Mouse (Mus musculus): ENCODE measurements around the gene Gm9045. TPM values are rescaled to one million over a fixed set of nuclear protein-coding genes. Genes with fewer than 3 reads are reported as not detected.
"Not testable (repeated sequence)": the region's sequence is repeated elsewhere in the genome, so short reads cannot be mapped to it uniquely, and the experiment has no call there.

The Gm9045 gene
- polyA plus RNA-seq (2012; ENCODE audit: insufficient read depth, insufficient read length, missing spikeins): 0.49 TPM in 1 of 2 replicates, not detected in the other

GRCm38 (mm10) chr10:118337731-118338130 lies at the start of gene Gm9045:
TSS of gene Gm9045 (minus strand) at chr10:118337831.
- H3K27ac ChIP-seq (ENCODE audit: insufficient read depth, low read depth, low read length); H3K4me1 ChIP-seq (ENCODE audit: control insufficient read depth, insufficient read depth, low read length); H3K4me3 ChIP-seq (ENCODE audit: insufficient read depth, low read length): not testable (repeated sequence)

- Histone ChIP-seq H3K4me1 (ENCODE audit: control insufficient read depth, insufficient read depth, low read length) (no peaks in the 10 kb centered on the region), H3K4me3 (ENCODE audit: insufficient read depth, low read length) (no peak overlapping the region)
- TF ChIP-seq CTCF (IDR thresholded peaks at IDR 0.05; ENCODE audit: low read depth, low read length) (peak; percentile 88), POLR2A (IDR thresholded peaks at IDR 0.05; ENCODE audit: borderline replicate concordance, low read depth, low read length) (no peak)
These were observed 32.8 kb upstream of the Gm9045 start for GRCm38 (mm10) chr10:118370443-118370842.

DNA sequence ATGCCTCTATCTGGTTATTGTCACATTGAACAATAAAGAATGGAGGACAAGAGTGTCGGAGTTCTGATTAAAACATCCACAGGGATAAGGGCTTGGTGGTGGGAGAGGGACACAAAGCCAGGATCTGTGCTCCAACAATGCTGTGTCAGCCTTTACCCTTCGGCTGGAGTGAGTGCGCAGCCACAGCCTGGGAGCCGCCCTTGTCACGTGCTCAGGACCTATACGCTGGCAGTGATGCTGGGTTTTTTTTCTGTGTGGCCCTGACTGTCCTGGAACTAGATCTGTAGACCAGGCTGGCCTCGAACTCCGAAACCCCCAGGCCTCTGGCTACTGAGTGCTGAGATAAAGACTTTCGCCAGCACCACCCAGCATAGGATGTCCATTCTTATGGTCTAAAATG lies 31.9 kb upstream of the Gm9045 start:
- TF ChIP-seq POLR2A (IDR thresholded peaks at IDR 0.05; ENCODE audit: borderline replicate concordance, low read depth, low read length) (no peak), CTCF (IDR thresholded peaks at IDR 0.05; ENCODE audit: low read depth, low read length) (no peak)
- Histone ChIP-seq H3K4me3 (ENCODE audit: insufficient read depth, low read length) (no peak overlapping the region), H3K27ac (ENCODE audit: insufficient read depth, low read depth, low read length) (no peak overlapping the region), H3K4me1 (ENCODE audit: control insufficient read depth, insufficient read depth, low read length) (no peaks in the 10 kb centered on the region)

More at GRCm38 (mm10) chr10:118370443-118370842, 32.8 kb upstream of the Gm9045 start:
- H3K27ac ChIP-seq (ENCODE audit: insufficient read depth, low read depth, low read length): no peak overlapping the region

DNA sequence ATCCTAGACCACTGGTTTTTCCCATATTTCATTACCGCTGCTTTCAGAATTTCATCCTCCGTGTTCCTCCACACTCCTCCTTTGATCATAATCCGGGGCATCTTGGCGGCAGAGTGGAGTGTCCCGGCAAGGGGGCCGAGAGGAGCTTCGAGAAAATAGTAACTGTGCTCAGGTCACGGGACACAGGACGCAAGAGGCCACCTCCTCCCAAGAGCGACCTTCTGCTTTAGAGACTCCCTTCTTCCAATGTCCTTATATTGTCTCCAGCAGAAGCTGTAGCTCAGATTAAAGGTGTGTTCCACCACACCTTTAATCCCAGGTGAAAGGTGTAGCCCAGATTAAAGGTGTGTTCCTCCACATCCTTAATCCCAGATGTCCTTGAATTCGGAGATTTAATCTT lies 16.4 kb upstream of the Gm9045 start, which contains the start of gene Gm9049:
Gene Gm9049, minus strand, starts transcription at position 101 of the 400 bp plus-strand sequence.
- not testable (repeated sequence) for H3K27ac ChIP-seq (ENCODE audit: insufficient read depth, low read depth, low read length); H3K4me1 ChIP-seq (ENCODE audit: control insufficient read depth, insufficient read depth, low read length); H3K4me3 ChIP-seq (ENCODE audit: insufficient read depth, low read length)

- H3K27ac ChIP-seq (ENCODE audit: insufficient read depth, low read depth, low read length); H3K4me3 ChIP-seq (ENCODE audit: insufficient read depth, low read length); H3K4me1 ChIP-seq (ENCODE audit: control insufficient read depth, insufficient read depth, low read length): not testable (repeated sequence)
These were observed 10.9 kb upstream of the Gm9045 start, which contains the start of gene Gm9048 for GRCm38 (mm10) chr10:118348579-118348978. TSS of gene Gm9048 (minus strand) at chr10:118348679.

DNA sequence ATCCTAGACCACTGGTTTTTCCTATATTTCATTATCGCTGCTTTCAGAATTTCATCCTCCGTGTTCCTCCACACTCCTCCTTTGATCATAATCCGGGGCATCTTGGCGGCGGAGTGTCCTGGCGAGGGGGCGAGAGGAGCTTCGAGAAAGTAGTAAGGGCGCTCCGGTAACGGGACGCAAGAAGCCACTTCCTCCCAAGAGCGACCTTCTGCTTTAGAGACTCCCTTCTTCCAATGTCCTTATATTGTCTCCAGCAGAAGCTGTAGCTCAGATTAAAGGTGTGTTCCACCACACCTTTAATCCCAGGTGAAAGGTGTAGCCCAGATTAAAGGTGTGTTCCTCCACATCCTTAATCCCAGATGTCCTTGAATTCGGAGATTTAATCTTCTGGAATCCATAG lies 5.5 kb upstream of the Gm9045 start, which contains the start of gene Gm9046:
Gene Gm9046, minus strand, starts transcription at position 101 of the 400 bp plus-strand sequence.
- not testable (repeated sequence) for H3K4me3 ChIP-seq (ENCODE audit: insufficient read depth, low read length); H3K4me1 ChIP-seq (ENCODE audit: control insufficient read depth, insufficient read depth, low read length); H3K27ac ChIP-seq (ENCODE audit: insufficient read depth, low read depth, low read length)

- H3K4me1 ChIP-seq (ENCODE audit: control insufficient read depth, insufficient read depth, low read length); H3K27ac ChIP-seq (ENCODE audit: insufficient read depth, low read depth, low read length); H3K4me3 ChIP-seq (ENCODE audit: insufficient read depth, low read length): not testable (repeated sequence)
These were observed 5.3 kb downstream of the Gm9045 start, which contains the start of gene Gm9044 for GRCm38 (mm10) chr10:118332308-118332707. TSS of gene Gm9044 (minus strand) at chr10:118332408.

DNA sequence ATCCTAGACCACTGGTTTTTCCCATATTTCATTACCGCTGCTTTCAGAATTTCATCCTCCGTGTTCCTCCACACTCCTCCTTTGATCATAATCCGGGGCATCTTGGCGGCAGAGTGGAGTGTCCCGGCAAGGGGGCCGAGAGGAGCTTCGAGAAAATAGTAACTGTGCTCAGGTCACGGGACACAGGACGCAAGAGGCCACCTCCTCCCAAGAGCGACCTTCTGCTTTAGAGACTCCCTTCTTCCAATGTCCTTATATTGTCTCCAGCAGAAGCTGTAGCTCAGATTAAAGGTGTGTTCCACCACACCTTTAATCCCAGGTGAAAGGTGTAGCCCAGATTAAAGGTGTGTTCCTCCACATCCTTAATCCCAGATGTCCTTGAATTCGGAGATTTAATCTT lies 10.8 kb downstream of the Gm9045 start, which contains the start of gene Gm9040:
Gene Gm9040, minus strand, starts transcription at position 101 of the 400 bp plus-strand sequence.
- H3K4me1 ChIP-seq (ENCODE audit: control insufficient read depth, insufficient read depth, low read length); H3K4me3 ChIP-seq (ENCODE audit: insufficient read depth, low read length); H3K27ac ChIP-seq (ENCODE audit: insufficient read depth, low read depth, low read length): not testable (repeated sequence)

DNA sequence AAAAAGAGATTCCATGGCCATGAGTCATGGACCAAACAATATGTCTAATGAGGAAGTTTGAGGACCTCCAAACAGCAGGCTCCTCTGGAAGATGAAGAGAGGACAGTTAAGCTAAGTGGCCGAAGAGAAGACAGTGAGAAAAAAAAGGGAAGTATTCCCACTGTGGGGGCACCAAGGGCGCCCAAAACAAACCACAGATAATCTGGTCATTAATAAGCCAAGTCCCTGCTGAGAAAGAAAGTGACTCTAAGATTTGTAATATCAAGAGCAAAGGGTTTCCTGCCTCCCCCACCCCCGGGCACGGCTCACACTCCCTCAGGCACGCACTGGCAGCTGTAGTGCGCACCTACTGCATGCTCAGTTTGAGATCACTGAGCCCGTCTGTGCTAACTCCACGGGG lies 18.6 kb downstream of the Gm9045 start:
- Histone ChIP-seq H3K4me1 (ENCODE audit: control insufficient read depth, insufficient read depth, low read length) (peaks cover 8% of the 10 kb centered on the region), H3K27ac (ENCODE audit: insufficient read depth, low read depth, low read length) (no peak overlapping the region), H3K4me3 (ENCODE audit: insufficient read depth, low read length) (no peak overlapping the region)
- no peak for TF ChIP-seq POLR2A (IDR thresholded peaks at IDR 0.05; ENCODE audit: borderline replicate concordance, low read depth, low read length)
- no peak for TF ChIP-seq CTCF (IDR thresholded peaks at IDR 0.05; ENCODE audit: low read depth, low read length)

GRCm38 (mm10) chr10:118302133-118302532 lies 35.5 kb downstream of the Gm9045 start:
- not testable (repeated sequence) for H3K4me1 ChIP-seq (ENCODE audit: control insufficient read depth, insufficient read depth, low read length); H3K27ac ChIP-seq (ENCODE audit: insufficient read depth, low read depth, low read length); H3K4me3 ChIP-seq (ENCODE audit: insufficient read depth, low read length)

- H3K27ac ChIP-seq (ENCODE audit: insufficient read depth, low read depth, low read length): no peak within 1 kb of the TSS
- no peak for TF ChIP-seq POLR2A (IDR thresholded peaks at IDR 0.05; ENCODE audit: borderline replicate concordance, low read depth, low read length)
- TF ChIP-seq CTCF (IDR thresholded peaks at IDR 0.05; ENCODE audit: low read depth, low read length): no peak
- H3K4me1 ChIP-seq (ENCODE audit: control insufficient read depth, insufficient read depth, low read length): no peaks in the 10 kb centered on the region
- H3K4me3 ChIP-seq (ENCODE audit: insufficient read depth, low read length): no peak within 1 kb of the TSS
These were observed 42.7 kb downstream of the Gm9045 start, which contains the start of gene Iltifb for GRCm38 (mm10) chr10:118294938-118295337. TSS of gene Iltifb (minus strand) at chr10:118295038.

Other genes with a start within 250 kb of the Gm9045 start
- 12.0 and 12.8 TPM in 2 replicates for gene Mdm1, start 196.0 kb downstream of the Gm9045 start, polyA plus RNA-seq (2012; ENCODE audit: insufficient read depth, insufficient read length, missing spikeins)
- gene Il22, start 132.9 kb downstream of the Gm9045 start, polyA plus RNA-seq (2012; ENCODE audit: insufficient read depth, insufficient read length, missing spikeins): not detected in 2 replicates
- gene Gm32717, start 97.1 kb downstream of the Gm9045 start, polyA plus RNA-seq (2012; ENCODE audit: insufficient read depth, insufficient read length, missing spikeins): not detected in 2 replicates
- gene Gm32802, start 79.1 kb downstream of the Gm9045 start, polyA plus RNA-seq (2012; ENCODE audit: insufficient read depth, insufficient read length, missing spikeins): not detected in 2 replicates
- not detected in 2 replicates for gene Iltifb, start 42.8 kb downstream of the Gm9045 start, polyA plus RNA-seq (2012; ENCODE audit: insufficient read depth, insufficient read length, missing spikeins)
- not detected in 2 replicates for gene Gm9040, start 10.9 kb downstream of the Gm9045 start, polyA plus RNA-seq (2012; ENCODE audit: insufficient read depth, insufficient read length, missing spikeins)
- gene Gm9044, start 5.4 kb downstream of the Gm9045 start, polyA plus RNA-seq (2012; ENCODE audit: insufficient read depth, insufficient read length, missing spikeins): not detected in 2 replicates
- gene Gm9046, start 5.4 kb upstream of the Gm9045 start, polyA plus RNA-seq (2012; ENCODE audit: insufficient read depth, insufficient read length, missing spikeins): not detected in 2 replicates
- gene Gm9048, start 10.8 kb upstream of the Gm9045 start, polyA plus RNA-seq (2012; ENCODE audit: insufficient read depth, insufficient read length, missing spikeins): not detected in 2 replicates
- 0.49 TPM in 1 of 2 replicates, not detected in the other for gene Gm9049, start 16.3 kb upstream of the Gm9045 start, polyA plus RNA-seq (2012; ENCODE audit: insufficient read depth, insufficient read length, missing spikeins)
- not detected in 2 replicates for gene Ifng, start 103.2 kb upstream of the Gm9045 start, polyA plus RNA-seq (2012; ENCODE audit: insufficient read depth, insufficient read length, missing spikeins)

Data from bone marrow macrophage, adult 2 months (primary cell).